Mouse (Mus musculus): ENCODE measurements at regions not wholly inside any gene's neighbourhood (a gene's known extent, or its start where the extent isn't known, plus 50 kb on each side); places are given as distances from the start of the nearest gene placed in this dataset.

DNA sequence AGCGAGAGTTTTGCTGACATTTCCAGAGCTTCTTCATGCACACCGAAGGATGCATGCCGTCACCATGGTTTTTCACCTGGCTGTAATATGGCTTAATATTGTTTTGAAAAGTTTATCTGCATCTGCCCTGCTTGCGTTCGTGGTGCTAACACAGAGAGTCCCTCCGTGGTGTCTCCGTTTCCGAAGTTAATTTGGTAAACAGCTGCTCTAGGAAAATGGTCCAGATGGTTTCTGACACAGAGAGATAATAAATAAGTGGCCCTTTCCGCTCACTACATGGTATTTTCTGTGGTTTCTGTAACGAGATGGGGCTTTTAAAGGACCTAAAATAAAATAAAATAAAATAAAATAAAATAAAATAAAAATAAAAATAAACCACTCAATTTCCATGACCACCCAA lies 195.1 kb upstream of the Jmjd1c start:
- no peak for ATAC-seq (ENCODE audit: low FRiP score)
- Histone ChIP-seq H3K9me3 (replicated peaks) (no peaks in the 10 kb centered on the region), H3K27me3 (replicated peaks) (no peaks in the 10 kb centered on the region), H3K4me2 (no peak overlapping the region), H3K27ac (replicated peaks) (no peak overlapping the region), H3K36me3 (no peaks in the 10 kb centered on the region), H3K4me3 (replicated peaks) (no peak overlapping the region), H3K4me1 (peaks cover 30% of the 10 kb centered on the region), H3K9ac (replicated peaks) (no peak overlapping the region)
- 50% methylated on average over 10 of the region's 10 CpGs for WGBS

GRCm38 (mm10) chr10:66901873-66902272 lies 194.1 kb upstream of the Jmjd1c start:
- Histone ChIP-seq H3K9ac (replicated peaks) (0 out of 2 replicates have a peak overlapping the region, but pooled peaks have one; percentile 0), H3K27ac (replicated peaks) (no peak overlapping the region), H3K36me3 (no peaks in the 10 kb centered on the region), H3K4me1 (peaks cover 29% of the 10 kb centered on the region), H3K27me3 (replicated peaks) (no peaks in the 10 kb centered on the region), H3K4me2 (peak overlapping the region; percentile 52), H3K4me3 (replicated peaks) (peak overlapping the region; percentile 15), H3K9me3 (replicated peaks) (no peaks in the 10 kb centered on the region)
- WGBS: 4% methylated on average over 9 of the region's 9 CpGs
- no peak for ATAC-seq (ENCODE audit: low FRiP score)

DNA sequence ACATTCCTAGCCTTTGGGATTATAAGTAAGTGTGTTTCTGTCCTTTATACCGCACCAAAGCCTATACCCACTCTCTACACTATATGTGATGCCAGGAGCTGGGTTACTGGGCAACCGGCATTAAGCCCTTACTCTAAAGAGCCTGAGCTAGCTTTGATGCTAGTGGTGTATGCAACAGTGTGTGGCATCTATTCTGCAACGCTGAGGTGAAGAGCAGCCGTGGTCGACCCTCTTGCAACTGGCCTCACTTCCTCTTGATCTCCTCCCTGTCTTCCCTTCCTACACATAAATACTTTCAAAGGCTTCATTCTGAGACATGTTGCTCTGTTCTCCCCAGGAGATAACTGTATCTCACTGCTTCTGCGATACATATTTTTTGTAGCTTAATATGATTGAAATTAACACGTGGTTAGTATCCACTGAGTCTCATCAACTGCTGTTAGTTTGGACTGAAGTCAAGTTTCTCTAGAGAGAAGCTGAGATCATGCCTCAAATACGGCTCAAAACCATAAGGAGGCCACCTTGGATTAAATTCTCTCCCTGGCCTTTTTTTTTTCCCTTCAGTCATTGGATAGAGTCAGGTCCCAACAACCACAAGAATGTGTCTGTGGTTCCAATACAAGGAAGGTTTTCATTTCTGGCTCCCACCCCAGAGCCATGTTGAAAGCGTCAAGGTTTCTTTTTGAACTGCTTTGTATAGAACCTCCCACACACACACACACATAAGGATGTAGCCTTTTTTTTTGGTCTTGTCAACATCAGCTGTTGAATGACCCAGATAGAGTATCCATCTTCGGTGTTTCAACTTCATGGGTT lies 191.2 kb upstream of the Jmjd1c start:
- no peaks in the 10 kb centered on the region for H3K9me3 ChIP-seq (replicated peaks)
- no peaks in the 10 kb centered on the region for H3K27me3 ChIP-seq (replicated peaks)
- ATAC-seq (ENCODE audit: low FRiP score): no peak
- H3K27ac ChIP-seq (replicated peaks): no peak overlapping the region
- H3K9ac ChIP-seq (replicated peaks): no peak overlapping the region
- peaks cover 22% of the 10 kb centered on the region for H3K4me1 ChIP-seq
- no peak overlapping the region for H3K4me3 ChIP-seq (replicated peaks)
- H3K4me2 ChIP-seq: no peak overlapping the region
- WGBS: 78% methylated on average over 10 of the region's 10 CpGs
- H3K36me3 ChIP-seq: no peaks in the 10 kb centered on the region

DNA sequence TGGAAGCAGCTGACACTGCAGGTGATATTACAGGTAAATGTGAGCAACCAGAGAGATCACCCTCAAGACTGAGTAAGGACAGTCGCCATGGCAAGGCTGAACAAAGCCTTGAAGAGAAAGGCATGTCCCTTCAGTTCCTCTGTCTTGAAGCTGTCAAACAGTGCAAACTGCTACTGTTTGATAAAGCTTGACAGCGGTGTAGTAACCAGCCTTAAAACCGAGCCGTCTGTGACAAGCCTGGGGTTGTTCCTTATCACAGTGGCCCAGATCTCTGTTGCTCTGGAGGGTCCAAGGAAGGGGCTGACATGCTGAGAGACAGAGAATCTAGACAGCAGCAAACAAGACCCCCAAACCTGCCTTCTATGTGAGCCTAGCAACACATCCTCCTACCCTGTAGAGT lies 188.1 kb upstream of the Jmjd1c start:
- Histone ChIP-seq H3K4me2 (no peak overlapping the region), H3K36me3 (no peaks in the 10 kb centered on the region), H3K9me3 (replicated peaks) (no peaks in the 10 kb centered on the region), H3K27ac (replicated peaks) (no peak overlapping the region), H3K9ac (replicated peaks) (no peak overlapping the region), H3K4me1 (peaks cover 10% of the 10 kb centered on the region), H3K27me3 (replicated peaks) (no peaks in the 10 kb centered on the region), H3K4me3 (replicated peaks) (no peak overlapping the region)
- WGBS: 76% methylated on average over 4 of the region's 4 CpGs
- no peak for ATAC-seq (ENCODE audit: low FRiP score)

DNA sequence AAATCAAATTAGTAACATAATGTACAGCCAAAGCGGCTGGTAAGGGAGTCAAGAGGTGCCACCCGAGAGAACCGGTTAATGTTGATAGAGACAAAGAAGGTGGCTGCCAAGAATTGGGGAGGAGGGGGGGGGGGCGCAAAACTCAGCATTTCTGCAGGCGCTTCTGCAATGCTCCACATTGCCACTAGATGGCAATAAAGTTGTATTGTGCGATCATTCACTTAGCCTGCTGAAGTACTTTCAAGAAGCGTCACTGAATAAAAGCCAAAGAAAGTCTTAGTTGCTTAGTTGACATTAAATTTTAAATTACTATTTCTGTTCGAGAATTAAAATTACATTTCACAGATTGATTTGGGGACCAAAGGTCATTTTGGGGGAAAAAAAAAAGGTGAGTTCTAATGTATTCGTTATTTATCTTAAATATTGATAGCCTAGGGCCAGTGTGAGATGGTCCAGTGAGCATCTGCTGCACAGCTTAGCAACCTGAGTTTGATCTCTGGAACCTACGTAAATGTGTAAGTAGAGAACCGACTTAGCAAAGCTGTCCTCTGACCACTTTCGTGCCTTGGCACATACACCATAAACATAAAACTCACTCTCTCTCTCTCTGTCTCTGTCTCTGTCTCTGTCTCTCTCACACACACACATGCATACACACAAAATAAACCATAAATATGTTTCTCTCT lies 186.6 kb upstream of the Jmjd1c start:
- Histone ChIP-seq H3K27ac (replicated peaks) (no peak overlapping the region), H3K4me2 (no peak overlapping the region), H3K9ac (replicated peaks) (no peak overlapping the region), H3K4me1 (peaks cover 23% of the 10 kb centered on the region), H3K9me3 (replicated peaks) (no peaks in the 10 kb centered on the region), H3K36me3 (no peaks in the 10 kb centered on the region), H3K4me3 (replicated peaks) (no peak overlapping the region), H3K27me3 (replicated peaks) (no peaks in the 10 kb centered on the region)
- ATAC-seq (ENCODE audit: low FRiP score): 0 out of 2 replicates have a peak, but pooled peaks have one; percentile 18
- 11% methylated on average over 12 of the region's 12 CpGs for WGBS

DNA sequence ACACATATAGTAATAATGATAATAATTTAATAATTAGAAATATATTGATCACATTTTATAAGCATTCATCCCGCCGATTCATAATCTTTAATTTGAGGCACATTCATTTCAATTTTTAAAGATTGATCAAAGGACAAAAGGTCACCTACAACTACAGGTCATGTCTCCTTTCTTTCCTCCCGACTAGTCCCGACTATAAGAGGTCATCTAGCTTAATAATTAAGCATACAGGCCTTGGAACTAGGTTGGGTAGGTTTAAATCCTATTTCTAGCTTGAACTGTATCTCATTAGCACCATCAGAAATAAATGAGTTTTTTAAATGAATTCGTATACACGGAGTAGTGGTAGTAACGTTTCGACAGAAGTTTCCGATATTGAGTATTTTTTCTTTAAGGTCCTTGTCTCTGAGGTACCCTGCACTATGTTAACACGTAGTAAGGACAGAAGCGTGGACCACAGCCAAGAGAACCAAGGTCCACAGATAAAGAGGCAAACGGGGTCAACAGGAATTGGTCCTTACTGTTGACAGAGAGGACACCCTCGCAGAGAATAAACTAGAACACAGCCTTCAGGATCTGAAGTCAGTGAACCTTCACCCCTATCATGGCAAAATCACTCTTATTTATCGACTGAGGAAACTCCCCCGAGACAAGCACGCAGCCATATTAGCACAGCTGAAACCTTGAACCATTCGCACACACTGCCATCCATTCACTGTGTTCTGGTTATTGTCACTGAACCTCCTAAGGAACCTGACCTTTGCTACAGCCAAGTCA lies 185.8 kb upstream of the Jmjd1c start:
- Histone ChIP-seq H3K27ac (replicated peaks) (no peak overlapping the region), H3K4me2 (no peak overlapping the region), H3K4me3 (replicated peaks) (no peak overlapping the region), H3K36me3 (no peaks in the 10 kb centered on the region), H3K9ac (replicated peaks) (no peak overlapping the region), H3K27me3 (replicated peaks) (no peaks in the 10 kb centered on the region), H3K4me1 (peaks cover 29% of the 10 kb centered on the region), H3K9me3 (replicated peaks) (no peaks in the 10 kb centered on the region)
- WGBS: 58% methylated on average over 17 of the region's 17 CpGs
- no peak for ATAC-seq (ENCODE audit: low FRiP score)

DNA sequence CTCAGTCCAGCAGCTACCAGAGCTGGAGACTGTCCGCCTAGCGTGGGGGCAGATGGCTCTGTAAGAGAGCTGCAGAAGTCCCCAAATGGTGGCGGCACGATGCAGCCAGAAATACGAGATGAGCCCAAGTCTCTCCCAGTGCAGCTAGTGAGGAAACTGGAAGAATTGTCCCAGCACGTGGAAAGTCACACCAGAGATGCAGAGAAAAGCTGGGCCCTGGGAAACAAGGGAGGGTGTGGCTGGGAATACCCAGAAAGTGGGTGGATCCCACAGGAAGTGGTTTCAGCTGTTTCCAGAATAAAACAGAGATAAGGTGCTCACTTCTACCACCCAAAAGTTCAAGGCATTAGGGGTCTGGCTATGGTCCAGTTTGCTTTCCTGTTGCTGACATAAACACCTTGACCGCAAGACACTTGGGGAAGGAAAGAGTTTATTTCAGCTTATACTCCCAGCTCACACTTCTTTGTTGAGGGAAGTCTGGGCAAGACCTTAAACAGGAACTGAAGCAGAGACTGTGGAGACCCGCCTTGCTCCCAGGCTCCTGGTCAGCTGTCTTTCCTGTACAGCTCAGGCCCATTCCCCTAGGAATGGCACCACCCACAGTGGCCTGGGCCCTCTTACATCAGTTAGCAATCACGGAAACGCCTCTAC lies 184.5 kb upstream of the Jmjd1c start:
- Histone ChIP-seq H3K9me3 (replicated peaks) (no peaks in the 10 kb centered on the region), H3K27ac (replicated peaks) (0 out of 2 replicates have a peak overlapping the region, but pooled peaks have one; percentile 33), H3K27me3 (replicated peaks) (no peaks in the 10 kb centered on the region), H3K4me3 (replicated peaks) (no peak overlapping the region), H3K9ac (replicated peaks) (no peak overlapping the region), H3K36me3 (no peaks in the 10 kb centered on the region), H3K4me2 (no peak overlapping the region), H3K4me1 (peaks cover 29% of the 10 kb centered on the region)
- 56% methylated on average over 10 of the region's 10 CpGs for WGBS
- no peak for ATAC-seq (ENCODE audit: low FRiP score)

- H3K36me3 ChIP-seq: no peaks in the 10 kb centered on the region
- H3K27ac ChIP-seq (replicated peaks): no peak overlapping the region
- H3K4me1 ChIP-seq: peaks cover 29% of the 10 kb centered on the region
- no peak overlapping the region for H3K9ac ChIP-seq (replicated peaks)
- no peak for ATAC-seq (ENCODE audit: low FRiP score)
- no peak overlapping the region for H3K4me3 ChIP-seq (replicated peaks)
- no peaks in the 10 kb centered on the region for H3K9me3 ChIP-seq (replicated peaks)
- H3K27me3 ChIP-seq (replicated peaks): no peaks in the 10 kb centered on the region
- 90% methylated on average over 4 of the region's 4 CpGs for WGBS
- no peak overlapping the region for H3K4me2 ChIP-seq
These were observed 183.5 kb upstream of the Jmjd1c start for GRCm38 (mm10) chr10:66912440-66912839.

DNA sequence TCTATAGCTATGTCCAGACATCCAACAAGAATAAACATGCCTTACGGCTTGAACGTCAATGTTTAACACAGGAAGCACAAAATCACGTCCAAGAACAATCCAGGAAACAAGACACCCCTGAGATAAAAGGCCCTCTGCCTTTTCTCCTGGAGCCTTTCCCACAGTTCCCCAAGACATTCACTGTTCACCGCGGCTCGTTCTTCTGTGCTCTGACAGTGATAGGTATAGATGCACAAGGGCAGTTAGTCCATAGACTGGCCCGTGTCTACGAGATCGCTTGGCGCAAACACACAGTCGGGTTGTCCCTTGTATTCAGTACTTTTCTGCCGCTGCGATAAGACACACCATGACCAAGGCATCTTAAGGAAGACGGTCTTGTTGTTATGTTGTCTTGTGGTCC lies 182.7 kb upstream of the Jmjd1c start:
- Histone ChIP-seq H3K4me2 (peak overlapping the region; percentile 22; the same call in 1 of the 2 replicates), H3K4me3 (replicated peaks) (no peak overlapping the region), H3K9me3 (replicated peaks) (no peaks in the 10 kb centered on the region), H3K27me3 (replicated peaks) (no peaks in the 10 kb centered on the region), H3K9ac (replicated peaks) (no peak overlapping the region), H3K36me3 (no peaks in the 10 kb centered on the region), H3K4me1 (peaks cover 29% of the 10 kb centered on the region), H3K27ac (replicated peaks) (no peak overlapping the region)
- no peak for ATAC-seq (ENCODE audit: low FRiP score)
- 61% methylated on average over 14 of the region's 14 CpGs for WGBS

- H3K4me3 ChIP-seq (replicated peaks): no peak overlapping the region
- peaks cover 29% of the 10 kb centered on the region for H3K4me1 ChIP-seq
- ATAC-seq (ENCODE audit: low FRiP score): peak; percentile 55
- H3K9ac ChIP-seq (replicated peaks): no peak overlapping the region
- H3K27ac ChIP-seq (replicated peaks): no peak overlapping the region
- H3K36me3 ChIP-seq: no peaks in the 10 kb centered on the region
- WGBS: 29% methylated on average over 8 of the region's 8 CpGs
- H3K9me3 ChIP-seq (replicated peaks): no peaks in the 10 kb centered on the region
- H3K4me2 ChIP-seq: peak overlapping the region; percentile 22; the same call in 1 of the 2 replicates
- no peaks in the 10 kb centered on the region for H3K27me3 ChIP-seq (replicated peaks)
These were observed 182.3 kb upstream of the Jmjd1c start for GRCm38 (mm10) chr10:66913627-66914026.

DNA sequence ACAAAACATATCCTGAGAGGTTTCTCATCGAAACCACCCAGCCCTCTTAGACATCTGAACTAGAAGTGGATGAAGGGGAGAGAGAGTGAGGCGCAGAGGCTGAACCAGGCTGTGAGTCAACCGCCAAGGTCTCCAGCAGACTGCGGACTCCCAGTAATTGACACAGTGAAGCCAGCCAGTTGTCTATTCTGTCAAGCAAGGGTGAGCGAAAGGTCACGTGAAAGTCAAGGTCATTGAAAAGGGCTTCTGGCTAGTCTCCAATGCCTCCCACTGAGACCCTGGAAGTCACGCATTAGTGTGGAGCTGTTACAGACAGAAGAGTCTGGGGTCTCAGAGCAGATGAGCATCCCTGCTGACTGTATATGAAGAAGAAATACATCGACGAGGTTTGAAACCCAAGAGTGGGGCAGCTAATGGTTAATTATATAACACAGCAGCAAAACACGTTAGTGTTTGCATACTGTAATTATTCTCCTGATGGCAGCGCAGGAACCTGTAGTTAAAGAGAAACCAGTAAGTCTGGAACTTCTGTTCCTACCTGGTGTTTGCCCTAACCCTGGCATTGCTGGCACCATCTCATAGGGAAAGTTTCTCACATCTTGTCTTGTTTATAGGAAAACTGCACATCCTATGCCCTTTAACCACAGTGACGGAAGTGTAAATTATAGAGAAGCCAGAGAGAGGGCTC lies 181.5 kb upstream of the Jmjd1c start:
- no peaks in the 10 kb centered on the region for H3K27me3 ChIP-seq (replicated peaks)
- H3K4me2 ChIP-seq: no peak overlapping the region; the same call in none of the 2 replicates
- H3K9ac ChIP-seq (replicated peaks): no peak overlapping the region
- no peak overlapping the region for H3K4me3 ChIP-seq (replicated peaks)
- H3K9me3 ChIP-seq (replicated peaks): no peaks in the 10 kb centered on the region
- H3K36me3 ChIP-seq: no peaks in the 10 kb centered on the region
- peaks cover 31% of the 10 kb centered on the region for H3K4me1 ChIP-seq
- peak overlapping the region; percentile 13; the same call in 1 of the 2 replicates for H3K27ac ChIP-seq (replicated peaks)
- 21% methylated on average over 12 of the region's 12 CpGs for WGBS
- no peak for ATAC-seq (ENCODE audit: low FRiP score)

Data from neural tube, embryonic 15.5 days (tissue).